Comparison of ENCODE assay signal across 15 mouse cellular contexts in genomic region chr11:19811271-19811991, GRCm38 (mm10).
A peak's percentile ranks its signal among the peaks of the same experiment; 100 is the strongest.
DNase-seq lines count a peak whose midpoint lies in the region; ATAC-seq and TF ChIP-seq lines count a peak whose summit lies in the region.
"Had no signal": no experiment of that assay in that cellular context is flagged by ENCODE, and none has a peak within 500 bp of the region (broad histone marks: within the 10 kb centered on the region; RNA-seq: fewer than 3 reads in every experiment).

No protein-coding gene starts in this region.

- no peak for TF ChIP-seq EP300 in heart, adult 2 months (IDR thresholded peaks at IDR 0.05; ENCODE audit: insufficient read depth, low read depth, low read length)

- no peak overlapping the region for H3K9ac ChIP-seq in heart, embryonic 11.5 days (ENCODE audit: low read depth, low read length)
- no peak overlapping the region for H3K9ac ChIP-seq in heart, adult 2 months (ENCODE audit: low read depth, low read length)
- no peak overlapping the region for H3K9ac ChIP-seq in neural tube, embryonic 14.5 days (replicated peaks; ENCODE audit: low read depth, low read length)
- H3K9ac ChIP-seq in forebrain, embryonic 12.5 days: no peak overlapping the region
- H3K9ac ChIP-seq in midbrain, embryonic 16.5 days (ENCODE audit: low read depth, low read length): no peak overlapping the region
- H3K9ac ChIP-seq: limb, embryonic 15.5 days; neural tube, embryonic 13.5 days had no signal

- ATAC-seq in heart, embryonic 11.5 days (replicated peaks; ENCODE audit: insufficient number of reproducible peaks, low FRiP score, low TSS enrichment): no peak
- ATAC-seq in neural tube, embryonic 14.5 days (ENCODE audit: low read depth): 0 out of 2 replicates have a peak, but pooled peaks have one; percentile 21
- peak; percentile 71; the same call in 1 of the 2 replicates for ATAC-seq in forebrain, embryonic 12.5 days (ENCODE audit: low FRiP score)
- ATAC-seq in midbrain, embryonic 16.5 days: peak; percentile 17; the same call in 1 of the 2 replicates

- no peak for TF ChIP-seq POLR2A in heart, adult 2 months (IDR thresholded peaks at IDR 0.05; ENCODE audit: insufficient read depth, low read depth, low read length)
- no peak for TF ChIP-seq POLR2A in thymus, adult 2 months (IDR thresholded peaks at IDR 0.05; ENCODE audit: control insufficient read depth, extremely low read depth, insufficient read depth, low read length, poor library complexity)

- no peak for DNase-seq in heart, adult 2 months
- DNase-seq in neural tube, embryonic 10.5 days (ENCODE audit: extremely low spot score, low spot score): no peak
- no peak for DNase-seq in thymus, adult 2 months
- DNase-seq in layer of hippocampus, adult 9-10 months (ENCODE audit: low spot score): no peak
- DNase-seq: B cell, adult 2 months; cerebellum, adult 11-12 months; lung, adult 18-20 months; lung, postnatal 36 days had no signal

- no peaks in the 10 kb centered on the region for H3K36me3 ChIP-seq in heart, embryonic 11.5 days (ENCODE audit: control insufficient read depth, insufficient read depth, low read length)
- H3K36me3 ChIP-seq in heart, adult 2 months (ENCODE audit: control insufficient read depth, insufficient read depth, low read length): no peaks in the 10 kb centered on the region
- no peaks in the 10 kb centered on the region for H3K36me3 ChIP-seq in neural tube, embryonic 14.5 days (ENCODE audit: control insufficient read depth, insufficient read depth, low read length)
- H3K36me3 ChIP-seq in forebrain, embryonic 12.5 days (replicated peaks): no peaks in the 10 kb centered on the region
- H3K36me3 ChIP-seq in midbrain, embryonic 16.5 days (ENCODE audit: control insufficient read depth, insufficient read depth, low read length): no peaks in the 10 kb centered on the region
- H3K36me3 ChIP-seq in thymus, adult 2 months (ENCODE audit: control insufficient read depth, insufficient read depth, low read length): no peaks in the 10 kb centered on the region
- H3K36me3 ChIP-seq: limb, embryonic 15.5 days; neural tube, embryonic 13.5 days had no signal

- intact Hi-C loops in heart, adult 2 months (cut with DNase I): no loop called here

- H3K4me1 ChIP-seq in heart, embryonic 11.5 days (ENCODE audit: control insufficient read depth, insufficient read depth, low read length): no peaks in the 10 kb centered on the region
- H3K4me1 ChIP-seq in heart, adult 2 months (ENCODE audit: control insufficient read depth, insufficient read depth, low read length): no peaks in the 10 kb centered on the region
- no peaks in the 10 kb centered on the region for H3K4me1 ChIP-seq in neural tube, embryonic 14.5 days (ENCODE audit: control insufficient read depth, insufficient read depth, low read length)
- H3K4me1 ChIP-seq in forebrain, embryonic 12.5 days: peaks cover 18% of the 10 kb centered on the region
- no peaks in the 10 kb centered on the region for H3K4me1 ChIP-seq in midbrain, embryonic 16.5 days (ENCODE audit: control insufficient read depth, insufficient read depth, low read length)
- no peaks in the 10 kb centered on the region for H3K4me1 ChIP-seq in thymus, adult 2 months (replicated peaks; ENCODE audit: control insufficient read depth, insufficient read depth, low read length)

- no peak for TF ChIP-seq CTCF in heart, adult 2 months (IDR thresholded peaks at IDR 0.05)
- TF ChIP-seq CTCF in thymus, adult 2 months (IDR thresholded peaks at IDR 0.05; ENCODE audit: borderline replicate concordance, control insufficient read depth, extremely low read depth, insufficient read depth, low read length, poor library complexity): no peak

- H3K27ac ChIP-seq in heart, embryonic 11.5 days (ENCODE audit: low read depth, low read length): no peak overlapping the region
- H3K27ac ChIP-seq in heart, adult 2 months: no peak overlapping the region
- no peak overlapping the region for H3K27ac ChIP-seq in neural tube, embryonic 14.5 days (ENCODE audit: low read depth, low read length)
- H3K27ac ChIP-seq in forebrain, embryonic 12.5 days: no peak overlapping the region
- H3K27ac ChIP-seq in midbrain, embryonic 16.5 days (ENCODE audit: low read length): no peak overlapping the region
- H3K27ac ChIP-seq in thymus, adult 2 months (ENCODE audit: control insufficient read depth, insufficient read depth, low read length): no peak overlapping the region
- H3K27ac ChIP-seq: left cerebral cortex, adult 2 months; limb, embryonic 15.5 days; neural tube, embryonic 13.5 days had no signal

- no peak overlapping the region for H3K4me3 ChIP-seq in heart, embryonic 11.5 days (ENCODE audit: low read depth, low read length)
- H3K4me3 ChIP-seq in heart, adult 2 months: no peak overlapping the region
- H3K4me3 ChIP-seq in neural tube, embryonic 14.5 days (ENCODE audit: low read depth, low read length): no peak overlapping the region
- no peak overlapping the region for H3K4me3 ChIP-seq in forebrain, embryonic 12.5 days (replicated peaks)
- H3K4me3 ChIP-seq in midbrain, embryonic 16.5 days (ENCODE audit: low read depth, low read length): no peak overlapping the region
- no peak overlapping the region for H3K4me3 ChIP-seq in thymus, adult 2 months (ENCODE audit: control insufficient read depth, insufficient read depth, low read length)
- H3K4me3 ChIP-seq: left cerebral cortex, adult 2 months; limb, embryonic 15.5 days; neural tube, embryonic 13.5 days had no signal

- WGBS in heart, embryonic 11.5 days (ENCODE audit: insufficient replicate concordance): 23% methylated on average over 11 of the region's 12 CpGs
- 52% methylated on average over 12 of the region's 12 CpGs for WGBS in heart, adult 2 months
- whole genome bisulfite sequencing in neural tube, embryonic 14.5 days: 28% methylated on average over 12 of the region's 12 CpGs
- WGBS in forebrain, embryonic 12.5 days: 10% methylated on average over 12 of the region's 12 CpGs
- 19% methylated on average over 11 of the region's 12 CpGs for WGBS in midbrain, embryonic 16.5 days
- WGBS in thymus, adult 2 months: 77% methylated on average over 12 of the region's 12 CpGs

- H3K79me2 ChIP-seq in heart, adult 2 months (replicated peaks; ENCODE audit: control insufficient read depth, insufficient read depth, low read length): no peaks in the 10 kb centered on the region

- H3K9me3 ChIP-seq in heart, embryonic 11.5 days (replicated peaks; ENCODE audit: control insufficient read depth, low read length): no peaks in the 10 kb centered on the region
- H3K9me3 ChIP-seq in neural tube, embryonic 14.5 days (ENCODE audit: control insufficient read depth, low read length): no peaks in the 10 kb centered on the region
- 0 out of 2 replicates have a peak, but pooled peaks cover 3% of the 10 kb centered on the region for H3K9me3 ChIP-seq in forebrain, embryonic 12.5 days
- H3K9me3 ChIP-seq in midbrain, embryonic 16.5 days (replicated peaks; ENCODE audit: control insufficient read depth, low read length, poor library complexity, severe bottlenecking): no peaks in the 10 kb centered on the region
- H3K9me3 ChIP-seq: limb, embryonic 15.5 days; neural tube, embryonic 13.5 days had no signal

- peak overlapping the region; percentile 6; the same call in 1 of the 2 replicates for H3K4me2 ChIP-seq in heart, embryonic 11.5 days
- H3K4me2 ChIP-seq in neural tube, embryonic 14.5 days (ENCODE audit: low read depth, low read length): no peak overlapping the region
- H3K4me2 ChIP-seq in forebrain, embryonic 12.5 days: peak overlapping the region; percentile 22
- H3K4me2 ChIP-seq in midbrain, embryonic 16.5 days (ENCODE audit: low read length): no peak overlapping the region
- H3K4me2 ChIP-seq: limb, embryonic 15.5 days; neural tube, embryonic 13.5 days had no signal

- H3K27me3 ChIP-seq in heart, embryonic 11.5 days (ENCODE audit: control insufficient read depth, insufficient read depth, low read length): no peaks in the 10 kb centered on the region
- 0 out of 2 replicates have a peak, but pooled peaks cover 2% of the 10 kb centered on the region for H3K27me3 ChIP-seq in heart, adult 2 months (ENCODE audit: control insufficient read depth, insufficient read depth, low read length)
- H3K27me3 ChIP-seq in neural tube, embryonic 14.5 days (ENCODE audit: control insufficient read depth, insufficient read depth, low read length): no peaks in the 10 kb centered on the region
- no peaks in the 10 kb centered on the region for H3K27me3 ChIP-seq in forebrain, embryonic 12.5 days
- no peaks in the 10 kb centered on the region for H3K27me3 ChIP-seq in midbrain, embryonic 16.5 days (ENCODE audit: control insufficient read depth, insufficient read depth, low read depth, low read length)
- H3K27me3 ChIP-seq in thymus, adult 2 months (ENCODE audit: control insufficient read depth, insufficient read depth, low read length): no peaks in the 10 kb centered on the region
- H3K27me3 ChIP-seq: limb, embryonic 15.5 days; neural tube, embryonic 13.5 days had no signal

Comparison
In these comparisons a context has a peak if more than half of its experiments do, and no peak if none do; other contexts are left out.
1. H3K4me2 ChIP-seq: peak in heart, embryonic 11.5 days (single experiment) and forebrain, embryonic 12.5 days (single experiment); none in neural tube, embryonic 14.5 days (single experiment) and midbrain, embryonic 16.5 days (single experiment).